Mouse (Mus musculus): ENCODE data around the gene Olfr1248. TPM values are rescaled to one million over a fixed set of nuclear protein-coding genes. Genes with fewer than 3 reads are reported as not detected.
"Not testable (repeated sequence)": the region's sequence is repeated elsewhere in the genome, so short reads cannot be mapped to it uniquely, and the experiment has no call there.

The Olfr1248 gene
- not detected in 2 replicates for polyA plus RNA-seq (2012; ENCODE audit: insufficient read depth, insufficient read length, missing spikeins)

- not testable (repeated sequence) for H3K27ac ChIP-seq (replicated peaks; ENCODE audit: low read depth, low read length); H3K4me1 ChIP-seq (ENCODE audit: control insufficient read depth, insufficient read depth, insufficient read length, low read length); H3K4me3 ChIP-seq (ENCODE audit: insufficient read depth, low read depth, low read length)
Measured at GRCm38 (mm10) chr2:89618145-89618544, at the start of gene Olfr1248. Olfr1248 (minus strand) TSS chr2:89618245.

- Histone ChIP-seq H3K4me3 (ENCODE audit: insufficient read depth, low read depth, low read length) (no peak within 1 kb of the TSS), H3K27ac (replicated peaks; ENCODE audit: low read depth, low read length) (no peak within 1 kb of the TSS), H3K4me1 (ENCODE audit: control insufficient read depth, insufficient read depth, insufficient read length, low read length) (no peaks in the 10 kb centered on the region)
Measured at GRCm38 (mm10) chr2:89661367-89661766, 43.3 kb upstream of the Olfr1248 start, which contains the start of gene Olfr1250. Olfr1250 (minus strand) TSS chr2:89661467.

- no peaks in the 10 kb centered on the region for H3K4me1 ChIP-seq (ENCODE audit: control insufficient read depth, insufficient read depth, insufficient read length, low read length)
- H3K27ac ChIP-seq (replicated peaks; ENCODE audit: low read depth, low read length) = no peak within 1 kb of the TSS
- H3K4me3 ChIP-seq (ENCODE audit: insufficient read depth, low read depth, low read length) = no peak within 1 kb of the TSS
Measured at GRCm38 (mm10) chr2:89634883-89635282, 16.8 kb upstream of the Olfr1248 start, which contains the start of gene Olfr1249. Olfr1249 (minus strand) TSS chr2:89634983.

- Histone ChIP-seq H3K4me3 (ENCODE audit: insufficient read depth, low read depth, low read length) (no peak within 1 kb of the TSS), H3K4me1 (ENCODE audit: control insufficient read depth, insufficient read depth, insufficient read length, low read length) (no peaks in the 10 kb centered on the region), H3K27ac (replicated peaks; ENCODE audit: low read depth, low read length) (no peak within 1 kb of the TSS)
Measured at GRCm38 (mm10) chr2:89614030-89614429, 4.0 kb downstream of the Olfr1248 start, which contains the start of gene Olfr1247. Olfr1247 (minus strand) TSS chr2:89614130.

GRCm38 (mm10) chr2:89593057-89593456, 25.0 kb downstream of the Olfr1248 start, which contains the start of gene Olfr1246:
Olfr1246 (minus strand) TSS chr2:89593157.
- no peak within 1 kb of the TSS for H3K4me3 ChIP-seq (ENCODE audit: insufficient read depth, low read depth, low read length)
- no peak within 1 kb of the TSS for H3K27ac ChIP-seq (replicated peaks; ENCODE audit: low read depth, low read length)
- no peaks in the 10 kb centered on the region for H3K4me1 ChIP-seq (ENCODE audit: control insufficient read depth, insufficient read depth, insufficient read length, low read length)

- Histone ChIP-seq H3K4me3 (ENCODE audit: insufficient read depth, low read depth, low read length) (no peak within 1 kb of the TSS), H3K27ac (replicated peaks; ENCODE audit: low read depth, low read length) (no peak within 1 kb of the TSS), H3K4me1 (ENCODE audit: control insufficient read depth, insufficient read depth, insufficient read length, low read length) (no peaks in the 10 kb centered on the region)
Measured at GRCm38 (mm10) chr2:89578347-89578746, 39.7 kb downstream of the Olfr1248 start, which contains the start of gene Olfr1245. Olfr1245 (minus strand) TSS chr2:89578447.

Other genes with a start within 250 kb of the Olfr1248 start
- not detected in 2 replicates for gene Olfr1238, start 208.6 kb downstream of the Olfr1248 start, polyA plus RNA-seq (2012; ENCODE audit: insufficient read depth, insufficient read length, missing spikeins)
- not detected in 2 replicates for gene Olfr1239, start 197.8 kb downstream of the Olfr1248 start, polyA plus RNA-seq (2012; ENCODE audit: insufficient read depth, insufficient read length, missing spikeins)
- not detected in 2 replicates for gene Olfr1240, start 175.2 kb downstream of the Olfr1248 start, polyA plus RNA-seq (2012; ENCODE audit: insufficient read depth, insufficient read length, missing spikeins)
- not detected in 2 replicates for gene Olfr1241, start 131.1 kb downstream of the Olfr1248 start, polyA plus RNA-seq (2012; ENCODE audit: insufficient read depth, insufficient read length, missing spikeins)
- gene Olfr1242, start 119.9 kb downstream of the Olfr1248 start, polyA plus RNA-seq (2012; ENCODE audit: insufficient read depth, insufficient read length, missing spikeins) = not detected in 2 replicates
- not detected in 2 replicates for gene Olfr1243, start 86.8 kb downstream of the Olfr1248 start, polyA plus RNA-seq (2012; ENCODE audit: insufficient read depth, insufficient read length, missing spikeins)
- not detected in 2 replicates for gene Olfr1245, start 39.8 kb downstream of the Olfr1248 start, polyA plus RNA-seq (2012; ENCODE audit: insufficient read depth, insufficient read length, missing spikeins)
- gene Olfr1246, start 25.1 kb downstream of the Olfr1248 start, polyA plus RNA-seq (2012; ENCODE audit: insufficient read depth, insufficient read length, missing spikeins) = not detected in 2 replicates
- gene Olfr1247, start 4.1 kb downstream of the Olfr1248 start, polyA plus RNA-seq (2012; ENCODE audit: insufficient read depth, insufficient read length, missing spikeins) = not detected in 2 replicates
- not detected in 2 replicates for gene Olfr1249, start 16.7 kb upstream of the Olfr1248 start, polyA plus RNA-seq (2012; ENCODE audit: insufficient read depth, insufficient read length, missing spikeins)
- gene Olfr1250, start 43.2 kb upstream of the Olfr1248 start, polyA plus RNA-seq (2012; ENCODE audit: insufficient read depth, insufficient read length, missing spikeins) = not detected in 2 replicates
- gene Olfr1251, start 53.7 kb upstream of the Olfr1248 start, polyA plus RNA-seq (2012; ENCODE audit: insufficient read depth, insufficient read length, missing spikeins) = not detected in 2 replicates
- not detected in 2 replicates for gene Olfr1252, start 106.8 kb upstream of the Olfr1248 start, polyA plus RNA-seq (2012; ENCODE audit: insufficient read depth, insufficient read length, missing spikeins)
- not detected in 2 replicates for gene Olfr1253, start 138.8 kb upstream of the Olfr1248 start, polyA plus RNA-seq (2012; ENCODE audit: insufficient read depth, insufficient read length, missing spikeins)
- gene Olfr1254, start 175.4 kb upstream of the Olfr1248 start, polyA plus RNA-seq (2012; ENCODE audit: insufficient read depth, insufficient read length, missing spikeins) = not detected in 2 replicates
- gene Olfr1255, start 193.8 kb upstream of the Olfr1248 start, polyA plus RNA-seq (2012; ENCODE audit: insufficient read depth, insufficient read length, missing spikeins) = not detected in 2 replicates
- not detected in 2 replicates for gene Olfr1256, start 223.3 kb upstream of the Olfr1248 start, polyA plus RNA-seq (2012; ENCODE audit: insufficient read depth, insufficient read length, missing spikeins)
- gene Olfr48, start 230.0 kb upstream of the Olfr1248 start, polyA plus RNA-seq (2012; ENCODE audit: insufficient read depth, insufficient read length, missing spikeins) = not detected in 2 replicates

Data from brown adipose tissue, adult 24 weeks (tissue).